Mouse (Mus musculus) cortical plate, adult 2 months (tissue): ENCODE data around the gene Cdh11.

Source experiments
- CTCF ChIP-seq: fragments of 200-500 bp; IDR thresholded peaks from 2 replicates; pipeline ENCODE4 v1.5.1; 2011; ENCODE audit warnings: mild to moderate bottlenecking, control low read depth, low read length; ENCODE audit not compliant: insufficient read depth; ENCODE audit errors: extremely low read depth
- POLR2A ChIP-seq: fragments of 200-500 bp; IDR thresholded peaks from 2 replicates; pipeline ENCODE4 v1.6.1; 2011; ENCODE audit warnings: mild to moderate bottlenecking, low read length, control low read depth; ENCODE audit not compliant: insufficient read depth; ENCODE audit errors: extremely low read depth

- TF ChIP-seq CTCF (no peak), POLR2A (no peak)
Measured at GRCm38 (mm10) chr8:102774594-102774993, 10.8 kb downstream of the Cdh11 start.
